Mouse (Mus musculus) bone marrow, adult 2 months (tissue): ENCODE data around the gene Itga8. TPM values are rescaled to one million over a fixed set of nuclear protein-coding genes. Genes with fewer than 3 reads are reported as not detected.
A peak's percentile ranks its signal among the peaks of the same experiment; 100 is the strongest.

Experiments
- H3K27ac ChIP-seq: fragments of 200-500 bp; 2 replicates; pipeline ENCODE4 v1.5.1; 2012; ENCODE audit warnings: low read depth, mild to moderate bottlenecking, control low read depth, inconsistent platforms, low read length; ENCODE audit not compliant: control insufficient read depth, poor library complexity, insufficient read depth
- H3K4me1 ChIP-seq: fragments of 200-500 bp; 2 replicates; pipeline ENCODE4 v1.6.1; 2011; ENCODE audit warnings: low read length; ENCODE audit not compliant: control insufficient read depth, insufficient read depth
- H3K4me3 ChIP-seq: fragments of 200-500 bp; replicated peaks from 2 replicates; pipeline ENCODE3; 2011; ENCODE audit warnings: mild to moderate bottlenecking, low read depth, low read length, control low read depth; ENCODE audit not compliant: control insufficient read depth
- CTCF ChIP-seq: fragments of 200-500 bp; IDR thresholded peaks from 2 replicates; pipeline ENCODE4 v1.5.1; 2011; ENCODE audit warnings: low read length, control low read depth; ENCODE audit not compliant: control insufficient read depth, insufficient read depth
- POLR2A ChIP-seq: fragments of 200-500 bp; IDR thresholded peaks from 2 replicates; pipeline ENCODE4 v1.6.1; 2011; ENCODE audit warnings: low read depth, mild to moderate bottlenecking, control low read depth, low read length, borderline replicate concordance; ENCODE audit not compliant: control insufficient read depth
- WGBS: fragments of 180-500 bp; shearing (Covaris S2); methylation state at CpG from one replicate; pipeline ENCODE4 v1.1.7; 2018; 5-methylcytosine and 5-hydroxymethylcytosine counted together
- polyA plus RNA-seq: library from polyadenylated mRNA; stranded (reverse); fragments of >200 nt; gene quantifications from 2 replicates; pipeline ENCODE4 v1.2.4, GENCODE M21; 2011; ENCODE audit warnings: low replicate concordance; ENCODE audit not compliant: missing spikeins, insufficient read depth, insufficient read length

Itga8 gene
- polyA plus RNA-seq, 1 experiment, result 1.4 TPM

- WGBS, result 12% methylated on average over 3 of the region's 3 CpGs
- Histone ChIP-seq H3K27ac (no peak overlapping the region), H3K4me1 (peaks cover 2% of the 10 kb centered on the region; the same call in 1 of the 2 replicates), H3K4me3 (no peak overlapping the region)
- TF ChIP-seq CTCF (no peak), POLR2A (no peak)
Measured at GRCm38 (mm10) chr2:12228335-12228734, 73.4 kb downstream of the Itga8 start.

- Histone ChIP-seq H3K4me3 (no peak overlapping the region), H3K4me1 (peaks cover 2% of the 10 kb centered on the region; the same call in 1 of the 2 replicates), H3K27ac (no peak overlapping the region)
- TF ChIP-seq POLR2A (no peak), CTCF (no peak)
- WGBS, result 36% methylated on average over 2 of the region's 2 CpGs
Measured at GRCm38 (mm10) chr2:12227243-12227642, 74.5 kb downstream of the Itga8 start.

GRCm38 (mm10) chr2:12226367-12226766 is 75.4 kb downstream of the Itga8 start:
- Histone ChIP-seq H3K27ac (no peak overlapping the region), H3K4me1 (peaks cover 2% of the 10 kb centered on the region; the same call in 1 of the 2 replicates), H3K4me3 (no peak overlapping the region)
- WGBS, result 29% methylated on average over 1 of the region's 1 CpGs
- TF ChIP-seq CTCF (no peak), POLR2A (no peak)

- WGBS, result 79% methylated on average over 2 of the region's 2 CpGs
- Histone ChIP-seq H3K4me1 (no peaks in the 10 kb centered on the region), H3K4me3 (no peak overlapping the region), H3K27ac (no peak overlapping the region)
- TF ChIP-seq POLR2A (no peak), CTCF (no peak)
Measured at GRCm38 (mm10) chr2:12221671-12222070, 80.1 kb downstream of the Itga8 start.

- peaks cover 1% of the 10 kb centered on the region; the same call in 1 of the 2 replicates for H3K4me1 ChIP-seq
- no peak overlapping the region for H3K27ac ChIP-seq
- no peak overlapping the region for H3K4me3 ChIP-seq
- TF ChIP-seq CTCF (no peak), POLR2A (no peak)
- 72% methylated on average over 4 of the region's 4 CpGs for WGBS
Measured at GRCm38 (mm10) chr2:12213464-12213790, 88.3 kb downstream of the Itga8 start.

GRCm38 (mm10) chr2:12212662-12213463 is 88.9 kb downstream of the Itga8 start:
- 38% methylated on average over 3 of the region's 3 CpGs for WGBS
- TF ChIP-seq POLR2A (no peak), CTCF (no peak)
- Histone ChIP-seq H3K4me3 (no peak overlapping the region), H3K27ac (no peak overlapping the region), H3K4me1 (peaks cover 1% of the 10 kb centered on the region; the same call in 1 of the 2 replicates)

GRCm38 (mm10) chr2:12208142-12208541 is 93.6 kb downstream of the Itga8 start:
- H3K4me3 ChIP-seq, result no peak overlapping the region
- 5% methylated on average over 6 of the region's 6 CpGs for WGBS
- TF ChIP-seq CTCF (no peak), POLR2A (no peak)
- H3K4me1 ChIP-seq, result peaks cover 5% of the 10 kb centered on the region; the same call in 1 of the 2 replicates
- H3K27ac ChIP-seq, result no peak overlapping the region

GRCm38 (mm10) chr2:12206353-12206752 is 95.4 kb downstream of the Itga8 start:
- WGBS, result 17% methylated on average over 5 of the region's 5 CpGs
- Histone ChIP-seq H3K27ac (peak overlapping the region; percentile 36), H3K4me1 (peaks cover 5% of the 10 kb centered on the region; the same call in 1 of the 2 replicates), H3K4me3 (no peak overlapping the region)
- TF ChIP-seq CTCF, result no peak
- TF ChIP-seq POLR2A, result no peak
